Mouse (Mus musculus) hindbrain, embryonic 16.5 days (tissue): ENCODE measurements around the gene Atf7. TPM values are rescaled to one million over a fixed set of nuclear protein-coding genes. Genes with fewer than 3 reads are reported as not detected.
"Not testable (repeated sequence)": the region's sequence is repeated elsewhere in the genome, so short reads cannot be mapped to it uniquely, and the experiment has no call there.

Source experiments
- ATAC-seq: fragments of 200-750 bp; cut with Nextera tagmentation; 2 replicates; pipeline ENCODE4 v1.8.0; 2017; ENCODE audit warnings: moderate TSS enrichment, moderate library complexity
- H3K27ac ChIP-seq: fragments of 300-500 bp; sonication (generic); 2 replicates; pipeline ENCODE4 v1.5.1; 2014; ENCODE audit warnings: low read depth, mild to moderate bottlenecking, control low read depth, low read length, moderate library complexity
- H3K27me3 ChIP-seq: fragments of 300-500 bp; sonication (generic); replicated peaks from 2 replicates; pipeline ENCODE4 v1.6.1; 2014; ENCODE audit warnings: low read length; ENCODE audit not compliant: control insufficient read depth, insufficient read depth
- H3K36me3 ChIP-seq: fragments of 300-500 bp; sonication (generic); 2 replicates; pipeline ENCODE4 v1.6.1; 2014; ENCODE audit warnings: mild to moderate bottlenecking, low read length, moderate library complexity, mixed read lengths; ENCODE audit not compliant: control insufficient read depth, insufficient read depth
- H3K4me1 ChIP-seq: fragments of 300-500 bp; sonication (generic); 2 replicates; pipeline ENCODE4 v1.6.1; 2014; ENCODE audit warnings: low read depth, low read length; ENCODE audit not compliant: control insufficient read depth, insufficient read depth
- H3K4me2 ChIP-seq: fragments of 300-500 bp; sonication (generic); 2 replicates; pipeline ENCODE4 v1.6.1; 2014; ENCODE audit warnings: mild to moderate bottlenecking, low read length, control low read depth, moderate library complexity
- H3K4me3 ChIP-seq: fragments of 300-500 bp; sonication (generic); 2 replicates; pipeline ENCODE4 v1.5.1; 2014; ENCODE audit warnings: mild to moderate bottlenecking, low read length, control low read depth, moderate library complexity
- H3K9ac ChIP-seq: fragments of 300-500 bp; sonication (generic); 2 replicates; pipeline ENCODE4 v1.6.1; 2014; ENCODE audit warnings: low read depth, mild to moderate bottlenecking, control low read depth, low read length, moderate library complexity
- H3K9me3 ChIP-seq: fragments of 300-500 bp; sonication (generic); 2 replicates; pipeline ENCODE4 v1.6.1; 2014; ENCODE audit warnings: mild to moderate bottlenecking, low read length, moderate library complexity; ENCODE audit not compliant: control insufficient read depth
- WGBS: fragments of 180-500 bp; shearing (Covaris S2); extraction: QIAGEN DNeasy Blood & Tissue Kit; methylation state at CpG from one replicate; pipeline ENCODE4 v1.1.7; 2014; 5-methylcytosine and 5-hydroxymethylcytosine counted together
- polyA plus RNA-seq: library from polyadenylated mRNA; unstranded; fragments of >200 nt; fragmentation: Nextera tagmentation; extraction: Ambion mirVana; gene quantifications from 2 replicates; pipeline ENCODE4 v1.2.1, GENCODE M21; 2015

The Atf7 gene
- polyA plus RNA-seq, 1 experiment from 2014 or later, result 16.5 TPM

DNA sequence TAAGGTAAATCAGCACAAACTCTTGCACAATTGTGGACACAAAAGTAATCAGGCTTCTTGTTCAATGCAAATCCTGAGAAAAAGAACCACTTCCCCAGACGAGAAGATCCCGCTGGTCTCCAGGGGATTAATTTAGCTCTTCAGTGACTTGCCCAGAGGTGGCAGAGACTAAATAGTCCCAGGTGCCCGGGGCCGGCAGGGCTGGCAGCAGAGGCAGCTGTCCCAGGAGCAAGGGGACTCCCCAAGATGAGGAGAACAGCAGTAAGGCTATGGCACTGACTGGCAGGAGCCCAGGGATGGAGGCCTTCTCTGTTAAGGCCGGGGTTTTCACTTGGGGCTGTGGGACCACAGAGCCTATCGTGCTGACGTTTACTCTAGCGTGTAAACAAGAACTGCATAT lies 38.6 kb upstream of the Atf7 start:
- H3K36me3 ChIP-seq, result peaks cover 26% of the 10 kb centered on the region
- no peak overlapping the region for H3K4me2 ChIP-seq
- no peaks in the 10 kb centered on the region for H3K4me1 ChIP-seq
- 87% methylated on average over 8 of the region's 8 CpGs for WGBS
- no peak overlapping the region for H3K4me3 ChIP-seq
- no peaks in the 10 kb centered on the region for H3K9me3 ChIP-seq
- H3K27ac ChIP-seq, result no peak overlapping the region
- no peak for ATAC-seq
- no peak overlapping the region for H3K9ac ChIP-seq
- no peaks in the 10 kb centered on the region for H3K27me3 ChIP-seq

DNA sequence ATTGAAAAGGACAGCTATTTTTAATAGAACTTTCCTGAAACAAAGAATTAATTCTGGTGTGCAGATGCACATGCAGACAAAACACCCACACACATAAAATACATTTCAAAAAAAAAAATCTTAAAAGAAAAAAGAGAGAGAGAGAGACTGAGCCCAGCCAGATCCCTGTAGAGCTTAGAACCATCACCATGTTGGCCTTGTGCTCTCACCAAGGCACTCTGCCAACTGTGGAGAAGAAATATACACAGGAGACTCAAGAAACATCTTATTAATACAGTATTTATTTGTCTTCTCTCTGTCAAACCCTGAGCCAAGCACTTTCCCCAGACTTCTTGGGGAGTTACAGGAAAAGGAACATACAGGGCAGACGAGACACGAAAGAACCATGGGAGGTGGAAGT lies 37.3 kb upstream of the Atf7 start:
- not testable (repeated sequence) for H3K4me2 ChIP-seq
- no CpG with 5 or more reads among the region's 2 CpGs for WGBS

DNA sequence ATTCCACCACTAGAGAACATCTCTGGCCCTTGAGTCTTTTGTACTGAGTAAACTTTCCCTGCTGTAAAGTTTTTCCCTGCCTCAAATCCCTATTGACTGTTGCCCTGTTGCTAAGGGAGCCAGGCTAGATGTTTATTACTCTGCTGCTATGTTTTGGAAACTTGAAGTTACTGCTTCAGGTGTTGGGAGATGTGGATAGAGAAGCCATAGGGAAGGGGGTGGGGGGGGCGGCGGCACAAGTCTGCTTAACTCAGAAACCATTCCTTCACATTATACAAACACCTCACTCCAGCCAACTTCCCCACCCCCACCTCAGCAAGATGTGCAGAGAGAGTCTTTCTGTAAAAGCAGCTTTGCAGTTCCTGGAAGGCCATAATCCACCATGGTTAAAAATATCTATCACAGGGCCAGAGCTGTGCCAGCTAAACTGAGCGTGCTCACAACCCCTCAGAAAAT lies 32.7 kb upstream of the Atf7 start:
- ATAC-seq, result no peak
- H3K36me3 ChIP-seq, result peaks cover 3% of the 10 kb centered on the region
- H3K27ac ChIP-seq, result peak overlapping the region; percentile 84
- no peak overlapping the region for H3K4me3 ChIP-seq
- H3K4me2 ChIP-seq, result no peak overlapping the region
- no peaks in the 10 kb centered on the region for H3K4me1 ChIP-seq
- H3K27me3 ChIP-seq, result no peaks in the 10 kb centered on the region
- WGBS, result 66% methylated on average over 3 of the region's 3 CpGs
- no peaks in the 10 kb centered on the region for H3K9me3 ChIP-seq
- H3K9ac ChIP-seq, result no peak overlapping the region

More for the DNA sequence above, 37.3 kb upstream of the Atf7 start:
- H3K4me3 ChIP-seq, H3K27me3 ChIP-seq, H3K27ac ChIP-seq, H3K9ac ChIP-seq, ATAC-seq, H3K9me3 ChIP-seq, H3K4me1 ChIP-seq: not testable (repeated sequence)
- H3K36me3 ChIP-seq, result peaks cover 26% of the 10 kb centered on the region

DNA sequence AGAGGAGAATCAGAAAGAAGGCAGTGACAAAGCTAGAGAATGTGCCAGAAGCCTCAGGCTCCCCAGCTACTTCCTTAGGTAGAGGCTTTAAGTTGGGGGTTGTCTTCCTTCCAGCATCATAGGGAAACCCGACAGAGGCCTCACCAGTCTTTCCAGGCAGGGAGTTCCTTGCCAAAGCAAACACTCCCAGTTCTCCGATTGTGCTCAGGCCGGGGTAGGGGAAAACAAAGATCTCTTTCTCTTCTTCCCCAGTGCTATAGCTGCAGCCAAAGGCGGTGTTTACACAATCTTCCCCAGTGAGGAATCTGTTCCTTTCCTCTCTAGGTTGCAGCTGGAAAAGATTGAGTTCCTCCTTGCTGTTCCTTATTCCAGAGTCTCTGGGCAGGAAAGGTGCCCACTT lies 31.4 kb upstream of the Atf7 start:
- H3K4me3 ChIP-seq, result no peak overlapping the region
- no peaks in the 10 kb centered on the region for H3K9me3 ChIP-seq
- peak overlapping the region; percentile 84 for H3K27ac ChIP-seq
- no peak overlapping the region for H3K4me2 ChIP-seq
- peaks cover 2% of the 10 kb centered on the region; the same call in 1 of the 2 replicates for H3K36me3 ChIP-seq
- ATAC-seq, result peak; percentile 79
- WGBS, result 9% methylated on average over 4 of the region's 4 CpGs
- no peaks in the 10 kb centered on the region for H3K4me1 ChIP-seq
- H3K9ac ChIP-seq, result no peak overlapping the region
- no peaks in the 10 kb centered on the region for H3K27me3 ChIP-seq

DNA sequence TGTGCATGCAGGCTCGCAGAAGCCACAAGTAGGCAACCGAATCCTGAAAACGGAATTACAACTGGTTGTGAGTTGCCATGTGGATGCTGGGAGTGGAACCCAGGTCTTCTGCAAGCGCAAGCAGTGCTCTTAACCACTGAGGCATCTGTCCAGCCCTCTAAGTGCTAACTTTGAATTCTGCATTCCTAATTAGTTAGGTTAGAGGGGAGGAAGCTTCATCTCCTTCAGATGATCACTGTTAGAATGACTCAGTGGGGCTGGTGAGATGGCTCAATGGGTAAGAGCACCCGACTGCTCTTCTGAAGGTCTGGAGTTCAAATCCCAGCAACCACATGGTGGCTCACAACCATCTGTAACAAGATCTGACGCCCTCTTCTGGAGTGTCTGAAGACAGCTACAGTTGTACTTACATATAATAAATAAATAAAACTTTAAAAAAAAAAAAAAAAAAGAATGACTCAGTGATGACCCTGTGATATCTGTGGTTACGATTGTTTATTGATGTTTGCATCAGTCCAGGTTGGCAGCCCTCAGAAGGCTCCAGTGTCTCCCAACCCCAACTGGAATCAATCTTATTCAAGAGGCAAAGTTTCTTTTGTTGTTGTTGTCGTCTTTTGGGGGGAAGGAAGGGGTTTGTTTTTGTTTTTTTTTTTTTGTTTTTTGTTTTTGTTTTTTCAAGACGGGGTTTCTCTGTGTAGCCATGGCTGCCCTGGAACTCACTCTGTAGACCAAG lies 26.8 kb upstream of the Atf7 start:
- not testable (repeated sequence) for H3K36me3 ChIP-seq, H3K9ac ChIP-seq, H3K27ac ChIP-seq, ATAC-seq, H3K27me3 ChIP-seq, H3K4me3 ChIP-seq, H3K4me1 ChIP-seq, H3K9me3 ChIP-seq, H3K4me2 ChIP-seq
- 86% methylated on average over 8 of the region's 9 CpGs for WGBS

DNA sequence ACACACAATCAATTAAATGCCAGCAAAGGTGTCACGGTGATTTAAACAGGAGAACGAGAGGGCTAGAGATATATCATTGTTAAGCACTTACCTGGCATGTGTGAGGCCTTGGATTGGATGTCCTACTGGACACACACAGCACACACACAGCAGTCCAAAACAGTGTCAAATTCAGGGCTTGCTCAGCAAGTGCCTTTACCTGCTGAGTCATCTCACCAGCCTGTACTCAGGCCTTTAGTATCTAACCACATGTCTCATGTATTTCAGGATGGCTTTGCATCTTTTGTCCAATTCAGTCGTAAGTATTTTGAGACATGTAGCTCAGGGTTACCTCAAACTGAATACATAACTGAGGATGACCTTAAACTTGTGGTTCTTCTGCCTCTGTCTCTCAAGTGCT lies 25.8 kb upstream of the Atf7 start:
- WGBS, result 84% methylated on average over 3 of the region's 3 CpGs
- no peaks in the 10 kb centered on the region for H3K4me1 ChIP-seq
- no peaks in the 10 kb centered on the region for H3K27me3 ChIP-seq
- H3K9me3 ChIP-seq, result no peaks in the 10 kb centered on the region
- no peak for ATAC-seq
- H3K4me2 ChIP-seq, result no peak overlapping the region
- H3K9ac ChIP-seq, result no peak overlapping the region
- no peak overlapping the region for H3K27ac ChIP-seq
- H3K4me3 ChIP-seq, result no peak overlapping the region
- H3K36me3 ChIP-seq, result no peaks in the 10 kb centered on the region

DNA sequence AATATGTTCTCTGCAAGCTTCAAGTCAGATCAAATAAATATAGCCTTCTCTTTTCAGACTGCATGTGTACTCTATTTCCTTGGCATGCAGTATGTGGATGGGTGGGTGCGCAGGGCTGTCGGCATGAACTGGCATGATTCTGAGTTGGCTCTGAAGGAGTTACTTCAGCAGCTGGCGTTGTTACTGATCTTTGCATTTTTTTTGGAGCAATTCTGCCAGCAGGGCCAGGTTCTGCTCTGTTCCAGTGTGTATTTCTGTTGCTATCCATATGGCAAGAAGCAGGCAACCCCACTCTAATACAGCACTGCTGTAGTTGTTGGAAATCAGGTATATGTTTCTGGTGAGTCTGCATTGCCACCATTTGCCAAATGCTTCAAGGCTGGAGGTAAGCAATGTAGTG lies 10.6 kb upstream of the Atf7 start:
- WGBS, result 86% methylated on average over 3 of the region's 3 CpGs
- H3K4me3 ChIP-seq, result no peak overlapping the region
- ATAC-seq, result no peak

DNA sequence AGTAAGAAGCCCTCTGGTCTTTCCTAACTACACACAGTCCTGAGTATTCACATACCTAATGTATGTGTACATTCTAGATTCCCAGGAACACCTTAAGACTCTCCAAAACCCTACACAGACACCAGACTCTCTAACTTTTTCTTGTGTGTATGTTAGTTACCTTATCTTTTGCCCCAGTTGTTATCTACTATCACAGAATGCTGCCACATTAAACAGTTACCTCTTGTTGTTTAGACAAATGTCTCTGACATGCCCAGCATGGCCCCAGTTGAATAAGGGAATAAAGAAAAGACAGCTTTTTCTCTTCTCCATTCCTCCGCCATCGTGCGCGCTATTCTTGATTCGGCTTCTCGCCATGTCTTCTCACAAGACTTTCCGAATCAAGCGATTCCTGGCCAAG lies 9.4 kb upstream of the Atf7 start:
- Histone ChIP-seq H3K9me3 (no peaks in the 10 kb centered on the region), H3K36me3 (no peaks in the 10 kb centered on the region), H3K4me3 (no peak overlapping the region), H3K9ac (no peak overlapping the region), H3K4me1 (no peaks in the 10 kb centered on the region), H3K27ac (no peak overlapping the region), H3K27me3 (no peaks in the 10 kb centered on the region), H3K4me2 (no peak overlapping the region)
- no peak for ATAC-seq
- WGBS, result 97% methylated on average over 8 of the region's 8 CpGs

More for the DNA sequence above, 10.6 kb upstream of the Atf7 start:
- H3K36me3 ChIP-seq, result no peaks in the 10 kb centered on the region
- H3K9me3 ChIP-seq, result no peaks in the 10 kb centered on the region
- no peaks in the 10 kb centered on the region for H3K4me1 ChIP-seq
- no peak overlapping the region for H3K4me2 ChIP-seq
- H3K9ac ChIP-seq, result no peak overlapping the region
- no peaks in the 10 kb centered on the region for H3K27me3 ChIP-seq
- no peak overlapping the region for H3K27ac ChIP-seq

DNA sequence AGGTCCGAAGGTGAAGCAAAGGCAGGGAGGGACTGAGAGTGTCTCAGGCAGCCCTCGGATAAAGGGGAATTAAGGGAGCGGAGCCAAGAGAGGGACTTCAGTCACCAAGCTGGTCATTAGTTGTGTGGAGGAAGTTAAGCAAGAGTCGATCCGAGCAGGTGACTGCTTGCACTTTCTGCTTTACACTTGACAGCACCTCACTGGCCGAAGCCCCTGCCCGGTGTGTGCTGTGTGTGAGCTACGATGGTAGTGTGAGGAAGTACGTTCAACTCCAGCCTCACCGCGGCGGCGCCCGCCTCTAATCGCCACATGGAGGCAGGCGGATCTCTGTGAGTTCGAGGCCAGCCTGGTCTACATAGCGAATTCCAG lies 407 bp upstream of the Atf7 start:
- Histone ChIP-seq H3K36me3 (no peaks in the 10 kb centered on the region), H3K27ac (peak overlapping the region; percentile 99), H3K4me2 (peak overlapping the region; percentile 79), H3K9me3 (no peaks in the 10 kb centered on the region), H3K4me3 (peak overlapping the region; percentile 82), H3K4me1 (peaks cover 14% of the 10 kb centered on the region), H3K9ac (peak overlapping the region; percentile 83), H3K27me3 (no peaks in the 10 kb centered on the region)
- under 1% methylated on average over 18 of the region's 18 CpGs for WGBS
- ATAC-seq, result peak; percentile 7; the same call in 1 of the 2 replicates
